Mouse (Mus musculus): ENCODE data around the gene Fbxw5. TPM values are rescaled to one million over a fixed set of nuclear protein-coding genes. Genes with fewer than 3 reads are reported as not detected.

Gene Fbxw5
- polyA plus RNA-seq, 1 experiment from 2014 or later, result 83.3 TPM

Other genes starting within 250 kb of the Fbxw5 start
- gene Tmem203, start 245.3 kb upstream of the Fbxw5 start, polyA plus RNA-seq (2016; fragmentation: Nextera tagmentation; extraction: Ambion mirVana), result 18.3 and 19.1 TPM in 2 replicates
- 4.9 and 5.1 TPM in 2 replicates for gene Tprn, start 238.1 kb upstream of the Fbxw5 start, polyA plus RNA-seq (2016; fragmentation: Nextera tagmentation; extraction: Ambion mirVana)
- gene Ssna1, start 228.3 kb upstream of the Fbxw5 start, polyA plus RNA-seq (2016; fragmentation: Nextera tagmentation; extraction: Ambion mirVana), result 131 and 133 TPM in 2 replicates
- 83.4 and 87.7 TPM in 2 replicates for gene Anapc2, start 228.3 kb upstream of the Fbxw5 start, polyA plus RNA-seq (2016; fragmentation: Nextera tagmentation; extraction: Ambion mirVana)
- not detected in 2 replicates for gene Tmem210, start 212.6 kb upstream of the Fbxw5 start, polyA plus RNA-seq (2016; fragmentation: Nextera tagmentation; extraction: Ambion mirVana)
- gene Lrrc26, start 210.8 kb upstream of the Fbxw5 start, polyA plus RNA-seq (2016; fragmentation: Nextera tagmentation; extraction: Ambion mirVana), result not detected in 2 replicates
- gene Grin1, start 181.6 kb upstream of the Fbxw5 start, polyA plus RNA-seq (2016; fragmentation: Nextera tagmentation; extraction: Ambion mirVana), result 0.44 TPM in 1 of 2 replicates, not detected in the other
- gene Man1b1, start 168.4 kb upstream of the Fbxw5 start, polyA plus RNA-seq (2016; fragmentation: Nextera tagmentation; extraction: Ambion mirVana), result 34.0 and 40.9 TPM in 2 replicates
- 11.3 TPM in 2 replicates for gene Dpp7, start 144.4 kb upstream of the Fbxw5 start, polyA plus RNA-seq (2016; fragmentation: Nextera tagmentation; extraction: Ambion mirVana)
- 10.7 and 11.2 TPM in 2 replicates for gene Uap1l1, start 135.1 kb upstream of the Fbxw5 start, polyA plus RNA-seq (2016; fragmentation: Nextera tagmentation; extraction: Ambion mirVana)
- 18.5 and 20.0 TPM in 2 replicates for gene Sapcd2, start 128.4 kb upstream of the Fbxw5 start, polyA plus RNA-seq (2016; fragmentation: Nextera tagmentation; extraction: Ambion mirVana)
- 0.18 and 0.44 TPM in 2 replicates for gene Entpd2, start 104.9 kb upstream of the Fbxw5 start, polyA plus RNA-seq (2016; fragmentation: Nextera tagmentation; extraction: Ambion mirVana)
- 22.3 and 22.4 TPM in 2 replicates for gene Npdc1, start 101.4 kb upstream of the Fbxw5 start, polyA plus RNA-seq (2016; fragmentation: Nextera tagmentation; extraction: Ambion mirVana)
- not detected in 2 replicates for gene Fut7, start 77.5 kb upstream of the Fbxw5 start, polyA plus RNA-seq (2016; fragmentation: Nextera tagmentation; extraction: Ambion mirVana)
- gene Abca2, start 72.0 kb upstream of the Fbxw5 start, polyA plus RNA-seq (2016; fragmentation: Nextera tagmentation; extraction: Ambion mirVana), result 4.8 and 5.0 TPM in 2 replicates
- 1.1 and 1.4 TPM in 2 replicates for gene Clic3, start 43.9 kb upstream of the Fbxw5 start, polyA plus RNA-seq (2016; fragmentation: Nextera tagmentation; extraction: Ambion mirVana)
- 22.1 and 22.7 TPM in 2 replicates for gene Paxx, start 39.7 kb upstream of the Fbxw5 start, polyA plus RNA-seq (2016; fragmentation: Nextera tagmentation; extraction: Ambion mirVana)
- gene Ptgds, start 30.7 kb upstream of the Fbxw5 start, polyA plus RNA-seq (2016; fragmentation: Nextera tagmentation; extraction: Ambion mirVana), result 2.4 and 2.6 TPM in 2 replicates
- gene Lcn12, start 6.8 kb upstream of the Fbxw5 start, polyA plus RNA-seq (2016; fragmentation: Nextera tagmentation; extraction: Ambion mirVana), result not detected in 2 replicates
- 2.4 and 3.3 TPM in 2 replicates for gene C8g, start 969 bp downstream of the Fbxw5 start, polyA plus RNA-seq (2016; fragmentation: Nextera tagmentation; extraction: Ambion mirVana)
- 21.1 and 22.3 TPM in 2 replicates for gene Traf2, start 46.2 kb downstream of the Fbxw5 start, polyA plus RNA-seq (2016; fragmentation: Nextera tagmentation; extraction: Ambion mirVana)
- gene Edf1, start 57.1 kb downstream of the Fbxw5 start, polyA plus RNA-seq (2016; fragmentation: Nextera tagmentation; extraction: Ambion mirVana), result 300 and 303 TPM in 2 replicates
- gene Mamdc4, start 74.1 kb downstream of the Fbxw5 start, polyA plus RNA-seq (2016; fragmentation: Nextera tagmentation; extraction: Ambion mirVana), result 1.2 and 3.5 TPM in 2 replicates
- 161 and 164 TPM in 2 replicates for gene Phpt1, start 74.5 kb downstream of the Fbxw5 start, polyA plus RNA-seq (2016; fragmentation: Nextera tagmentation; extraction: Ambion mirVana)
- gene Ajm1, start 81.0 kb downstream of the Fbxw5 start, polyA plus RNA-seq (2016; fragmentation: Nextera tagmentation; extraction: Ambion mirVana), result 0.46 and 0.51 TPM in 2 replicates
- 48.6 and 49.2 TPM in 2 replicates for gene Rabl6, start 107.8 kb downstream of the Fbxw5 start, polyA plus RNA-seq (2016; fragmentation: Nextera tagmentation; extraction: Ambion mirVana)
- 0.12 and 0.14 TPM in 2 replicates for gene Ccdc183, start 116.9 kb downstream of the Fbxw5 start, polyA plus RNA-seq (2016; fragmentation: Nextera tagmentation; extraction: Ambion mirVana)
- gene Tmem141, start 121.3 kb downstream of the Fbxw5 start, polyA plus RNA-seq (2016; fragmentation: Nextera tagmentation; extraction: Ambion mirVana), result 15.3 and 17.8 TPM in 2 replicates
- 0.63 and 1.1 TPM in 2 replicates for gene Fcna, start 127.3 kb downstream of the Fbxw5 start, polyA plus RNA-seq (2016; fragmentation: Nextera tagmentation; extraction: Ambion mirVana)
- gene Lcn8, start 152.4 kb downstream of the Fbxw5 start, polyA plus RNA-seq (2016; fragmentation: Nextera tagmentation; extraction: Ambion mirVana), result not detected in 2 replicates
- not detected in 2 replicates for gene Lcn5, start 157.2 kb downstream of the Fbxw5 start, polyA plus RNA-seq (2016; fragmentation: Nextera tagmentation; extraction: Ambion mirVana)
- not detected in 2 replicates for gene Lcn6, start 176.0 kb downstream of the Fbxw5 start, polyA plus RNA-seq (2016; fragmentation: Nextera tagmentation; extraction: Ambion mirVana)
- not detected in 2 replicates for gene Lcn10, start 182.0 kb downstream of the Fbxw5 start, polyA plus RNA-seq (2016; fragmentation: Nextera tagmentation; extraction: Ambion mirVana)
- gene Obp2a, start 199.3 kb downstream of the Fbxw5 start, polyA plus RNA-seq (2016; fragmentation: Nextera tagmentation; extraction: Ambion mirVana), result not detected in 2 replicates
- gene Bmyc, start 206.0 kb downstream of the Fbxw5 start, polyA plus RNA-seq (2016; fragmentation: Nextera tagmentation; extraction: Ambion mirVana), result 57.5 and 58.9 TPM in 2 replicates
- gene Obp2b, start 236.3 kb downstream of the Fbxw5 start, polyA plus RNA-seq (2016; fragmentation: Nextera tagmentation; extraction: Ambion mirVana), result not detected in 2 replicates